Mouse (Mus musculus) ovary, postnatal 14 days (tissue): ENCODE results near the gene Pld5.
"Not testable (repeated sequence)": the region's sequence is repeated elsewhere in the genome, so short reads cannot be mapped to it uniquely, and the experiment has no call there.

Experiments used
- DNase-seq: peaks from one replicate; pipeline ENCODE4 v3.0.0; 2022; ENCODE audit warnings: low spot score

The Pld5 gene

DNA sequence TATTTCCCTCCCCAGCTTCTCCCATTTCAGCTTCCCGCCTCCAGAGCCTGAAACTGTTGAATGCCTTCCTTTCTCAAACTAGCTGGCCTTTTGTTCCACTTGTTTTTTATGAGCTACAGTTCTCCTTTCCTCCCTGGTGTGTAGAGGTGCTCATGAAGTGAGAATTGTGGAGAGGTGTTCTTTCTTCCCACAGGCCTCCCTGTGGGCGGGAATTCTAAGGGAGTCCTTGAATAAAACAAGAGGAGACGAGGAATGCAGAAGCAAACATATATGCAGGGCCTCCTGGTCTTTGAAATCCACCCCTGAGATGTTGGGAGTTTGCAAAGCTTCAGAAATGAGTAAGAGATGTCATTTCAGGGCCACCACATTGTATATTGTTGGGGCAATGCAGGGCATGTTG, 235.2 kb downstream of the Pld5 start:
- DNase-seq, result no peak

DNA sequence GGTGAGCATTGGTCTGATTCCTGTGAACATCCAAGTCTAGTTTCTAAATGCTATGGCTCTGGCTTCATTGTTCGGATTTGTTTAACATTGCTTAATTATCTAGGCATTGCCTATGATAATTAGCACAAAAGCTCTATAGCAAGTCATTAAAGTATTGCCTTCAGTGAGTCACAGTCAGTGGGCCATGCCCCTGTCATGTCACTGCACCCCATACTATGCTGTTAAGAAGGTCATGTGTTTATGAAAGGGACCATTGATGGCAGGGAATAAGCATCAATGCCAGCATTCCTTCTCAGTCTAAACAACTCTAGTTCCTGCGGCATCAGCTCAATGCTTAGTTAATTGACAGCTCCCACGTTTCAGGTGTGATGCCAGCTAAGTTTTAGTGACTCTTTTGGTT, 239.1 kb downstream of the Pld5 start:
- no peak for DNase-seq

DNA sequence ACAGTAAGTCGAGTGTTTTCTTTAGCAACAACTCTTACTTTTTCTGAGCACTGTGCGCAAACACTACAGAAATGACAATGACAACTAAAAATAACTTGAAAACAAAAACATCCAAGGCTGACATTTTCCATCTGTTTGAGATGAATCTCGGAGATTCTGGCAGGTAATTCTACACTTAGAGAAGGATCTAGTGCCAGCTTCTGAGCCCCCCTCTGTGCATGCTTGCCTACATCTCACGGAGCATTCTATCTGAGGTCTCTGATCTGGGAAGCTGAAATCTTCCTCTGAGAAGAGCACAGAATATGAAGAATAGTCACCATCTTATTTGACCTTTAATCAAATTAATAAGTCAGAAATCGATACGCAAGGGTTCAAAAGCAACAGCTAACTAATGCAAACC, 240.4 kb downstream of the Pld5 start:
- no peak for DNase-seq

DNA sequence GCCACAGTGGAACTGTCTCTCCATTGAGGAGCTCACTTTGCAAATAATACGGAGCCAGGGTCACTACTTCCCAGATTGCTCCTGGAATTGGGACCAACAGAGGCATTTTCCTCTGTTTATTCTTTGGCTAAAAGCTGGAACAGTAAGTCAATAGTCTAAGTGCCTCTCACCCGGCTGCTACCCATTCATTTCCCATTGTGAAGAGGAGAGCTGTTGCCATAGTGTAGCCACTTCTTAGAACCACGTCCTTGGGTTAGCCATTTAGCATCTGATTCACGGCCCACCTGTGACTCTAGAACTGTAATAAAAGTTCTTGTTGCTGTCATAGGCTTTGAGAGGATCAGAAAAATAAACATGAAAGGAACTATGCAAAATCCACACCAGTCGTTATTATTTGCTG, 241.4 kb downstream of the Pld5 start:
- no peak for DNase-seq

DNA sequence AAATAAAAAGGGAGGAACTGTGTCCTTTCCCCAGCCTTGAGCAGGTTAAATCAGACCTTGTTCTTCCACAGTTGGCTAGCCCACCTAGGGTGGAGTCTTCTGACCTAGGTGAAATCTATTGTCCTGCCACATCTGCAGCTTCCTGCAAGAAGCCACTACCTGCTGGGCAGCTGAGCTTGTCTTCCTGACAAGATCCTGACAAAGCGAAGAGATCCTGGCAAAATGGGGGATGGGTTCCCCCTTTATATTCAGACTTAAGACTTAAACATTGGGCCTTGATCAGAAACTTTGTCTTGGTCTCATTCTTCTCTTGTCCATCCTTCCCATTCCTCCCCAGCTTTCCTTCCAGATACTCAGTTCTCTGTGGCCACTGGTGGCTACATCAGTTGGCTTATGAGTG, 246.0 kb downstream of the Pld5 start:
- no peak for DNase-seq

DNA sequence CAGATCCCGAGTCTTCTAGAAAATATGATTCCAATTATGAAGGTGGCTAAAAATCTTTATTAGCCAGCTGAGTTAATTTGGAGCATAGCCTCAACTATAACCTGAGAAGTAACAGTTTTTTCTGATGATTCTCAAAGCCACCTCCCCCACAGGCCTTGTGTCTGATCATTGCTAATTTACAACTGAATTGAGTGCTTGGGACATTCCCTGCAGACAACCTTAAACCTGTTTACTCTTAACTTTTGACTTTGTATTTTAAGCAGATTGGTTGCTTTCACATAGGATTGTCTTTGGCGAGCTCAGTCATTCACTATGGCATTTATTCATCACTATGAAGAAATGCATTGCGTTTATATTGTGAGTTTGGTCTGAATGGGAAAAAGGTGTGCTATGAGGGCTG, 246.7 kb downstream of the Pld5 start:
- DNase-seq, result no peak

DNA sequence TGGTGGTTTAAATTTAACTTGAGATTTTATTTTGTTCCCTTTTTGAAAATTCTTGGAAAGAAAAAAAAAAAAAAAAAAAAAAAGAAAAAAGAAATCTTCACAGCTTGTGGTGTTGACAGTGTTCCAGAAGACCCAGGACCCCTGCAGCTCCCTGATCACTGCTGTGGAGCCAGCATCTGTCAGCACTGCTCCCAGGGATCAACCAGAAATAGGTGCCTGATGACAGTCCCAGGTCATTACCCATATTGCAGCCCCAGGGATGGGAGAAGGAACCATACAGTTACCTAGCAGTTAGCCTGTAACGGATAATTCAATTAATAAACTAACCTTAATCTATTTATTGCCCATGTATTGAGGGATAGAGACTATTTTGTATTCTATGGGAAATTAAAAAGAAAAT, 250.6 kb downstream of the Pld5 start:
- no peak for DNase-seq

DNA sequence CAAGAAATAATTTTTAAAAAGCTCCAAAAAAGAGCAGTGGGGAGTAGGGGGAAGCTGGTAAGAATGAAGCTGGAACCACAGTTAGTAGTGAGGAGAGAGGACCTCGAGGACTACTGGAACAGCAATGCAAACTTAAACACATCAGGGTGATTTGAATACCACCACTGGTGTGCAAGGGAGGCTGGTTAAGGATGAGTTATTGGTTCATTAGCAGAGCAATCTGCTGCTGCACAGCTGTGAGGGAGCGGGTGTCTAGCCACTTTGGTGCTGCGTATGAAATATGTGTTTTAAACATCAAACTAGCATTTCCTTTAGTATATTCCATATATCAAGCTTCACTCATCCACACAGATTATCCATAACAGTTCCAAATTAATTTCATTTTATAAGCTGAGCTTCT, 256.6 kb downstream of the Pld5 start:
- DNase-seq, result no peak

DNA sequence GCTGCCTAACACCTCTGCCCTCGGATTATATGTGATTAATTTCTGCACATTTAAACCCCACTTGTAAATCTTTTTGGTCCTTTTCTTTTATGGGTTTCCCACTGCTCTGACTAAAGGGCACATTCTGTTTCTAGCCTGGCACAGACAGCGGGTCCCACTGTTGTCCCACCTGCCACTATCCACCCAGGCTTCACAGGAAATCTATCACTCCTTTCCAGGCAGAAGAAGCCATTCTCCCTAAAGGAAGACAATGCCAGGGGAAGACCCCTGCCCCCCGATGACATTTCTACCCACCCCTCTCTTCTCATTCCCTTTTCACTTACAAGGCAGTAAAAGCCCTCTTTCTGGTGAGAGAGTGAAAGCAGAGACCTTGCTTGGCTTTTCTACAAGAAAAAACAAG, 259.0 kb downstream of the Pld5 start:
- no peak for DNase-seq

DNA sequence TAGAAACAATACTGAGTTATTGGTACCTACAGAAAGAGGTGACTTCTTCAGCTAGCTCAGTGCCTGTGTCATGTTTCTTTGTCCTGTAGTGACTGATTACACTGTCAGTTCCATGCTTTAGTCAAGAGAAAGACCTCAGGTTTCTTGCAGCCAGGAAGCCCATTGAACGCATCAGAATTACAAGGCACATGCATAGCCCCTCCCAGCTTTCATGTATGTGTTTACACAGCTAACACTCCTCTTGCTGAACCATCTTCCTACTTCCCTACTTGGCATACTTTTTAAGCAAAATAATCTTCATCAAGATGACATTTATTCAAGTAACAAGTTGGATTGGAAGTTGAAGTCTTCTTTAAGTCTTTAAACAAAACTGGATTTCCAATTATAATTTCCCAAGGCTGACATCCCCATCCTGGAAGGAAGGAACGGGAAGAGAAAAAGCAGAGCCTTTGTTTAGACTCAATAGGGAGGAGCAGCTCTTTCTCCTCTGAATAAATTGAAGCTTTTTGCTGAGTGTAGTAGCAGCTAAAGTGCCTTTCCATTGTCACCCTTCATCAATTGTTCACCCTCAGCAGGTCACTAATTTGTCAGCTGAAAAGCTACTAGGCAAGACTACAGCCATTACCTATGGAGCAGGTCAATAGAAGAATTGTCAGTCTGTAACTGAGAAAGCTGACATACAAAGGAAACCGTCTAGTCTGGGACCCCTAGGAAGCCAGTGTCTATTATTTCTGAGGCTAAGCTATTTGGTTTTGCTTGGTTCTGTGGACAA, 261.4 kb downstream of the Pld5 start:
- no peak for DNase-seq

DNA sequence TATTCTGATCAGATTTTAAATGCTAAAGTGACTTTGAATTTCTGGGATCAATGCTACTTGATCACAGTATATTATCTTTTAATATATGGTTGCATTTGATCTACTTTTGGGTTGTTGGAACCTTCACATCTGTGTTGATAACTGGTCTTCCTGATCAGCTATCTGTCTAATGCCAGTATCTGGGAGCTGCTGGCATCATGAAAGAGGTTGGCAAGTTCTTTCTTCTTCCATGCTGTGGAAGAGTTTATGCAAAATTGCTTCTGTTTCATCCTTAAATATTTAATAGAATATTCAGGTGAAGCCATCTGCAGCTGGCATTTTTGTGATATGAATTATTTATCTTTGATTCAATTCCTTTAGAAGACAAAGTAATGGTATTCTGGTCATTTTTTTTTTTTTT, 263.6 kb downstream of the Pld5 start:
- no peak for DNase-seq

DNA sequence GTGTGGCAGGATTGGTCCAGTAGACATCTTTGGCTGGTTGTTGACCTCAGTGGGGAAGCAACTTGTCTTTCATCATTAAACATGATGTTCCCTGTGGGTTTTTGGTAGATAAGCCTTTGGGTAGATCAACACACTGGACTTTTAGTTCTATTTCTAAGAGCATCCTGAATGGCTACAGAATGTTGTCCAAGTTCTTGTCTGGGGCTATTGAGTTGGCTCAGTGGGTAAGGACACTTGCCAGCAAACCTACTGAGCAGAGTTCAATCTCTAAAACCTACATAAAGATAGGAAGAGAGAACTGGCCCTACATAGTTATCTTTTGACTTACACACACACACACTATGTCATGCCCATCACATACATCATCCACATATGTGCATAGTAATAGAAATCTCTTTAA, 264.0 kb downstream of the Pld5 start:
- DNase-seq, result no peak

DNA sequence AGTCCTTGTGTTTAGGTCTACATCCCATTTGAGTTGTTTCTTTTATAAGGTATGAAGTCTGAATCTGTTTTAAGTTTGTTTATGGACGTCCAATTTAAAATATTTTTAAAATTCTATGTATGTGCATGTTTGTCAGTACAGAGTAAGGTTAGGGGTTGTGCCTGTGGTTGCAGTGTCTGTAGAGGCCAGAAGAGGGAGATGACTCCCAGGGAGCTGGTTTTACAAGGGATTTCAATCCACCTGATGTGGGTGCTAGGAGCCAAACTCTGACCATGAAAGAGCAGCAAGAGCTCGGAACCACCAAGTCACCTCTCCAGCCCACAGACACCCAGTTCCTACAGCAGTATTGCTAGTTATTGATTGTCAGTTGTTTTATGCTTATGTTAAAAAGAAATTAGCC, 266.7 kb downstream of the Pld5 start:
- DNase-seq, result no peak

DNA sequence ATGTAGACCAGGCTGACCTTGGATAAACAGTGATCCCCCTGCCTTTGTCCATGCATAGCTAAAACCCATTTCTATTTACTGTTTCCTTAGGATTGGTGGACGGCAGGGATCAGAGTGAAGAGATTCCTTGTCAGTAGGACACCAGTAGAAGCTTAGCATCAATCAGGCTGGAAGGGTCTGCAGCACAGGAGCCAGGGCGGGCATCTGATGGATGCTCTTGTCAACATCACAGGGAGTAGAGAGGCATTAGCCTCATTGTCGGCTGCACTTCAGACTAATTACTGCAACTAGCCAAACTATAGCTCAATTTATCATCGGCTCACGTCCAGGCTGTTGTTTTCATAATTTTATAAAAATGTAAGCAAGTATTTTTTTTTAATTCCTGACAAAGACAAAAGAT, 274.5 kb downstream of the Pld5 start:
- DNase-seq, result no peak

DNA sequence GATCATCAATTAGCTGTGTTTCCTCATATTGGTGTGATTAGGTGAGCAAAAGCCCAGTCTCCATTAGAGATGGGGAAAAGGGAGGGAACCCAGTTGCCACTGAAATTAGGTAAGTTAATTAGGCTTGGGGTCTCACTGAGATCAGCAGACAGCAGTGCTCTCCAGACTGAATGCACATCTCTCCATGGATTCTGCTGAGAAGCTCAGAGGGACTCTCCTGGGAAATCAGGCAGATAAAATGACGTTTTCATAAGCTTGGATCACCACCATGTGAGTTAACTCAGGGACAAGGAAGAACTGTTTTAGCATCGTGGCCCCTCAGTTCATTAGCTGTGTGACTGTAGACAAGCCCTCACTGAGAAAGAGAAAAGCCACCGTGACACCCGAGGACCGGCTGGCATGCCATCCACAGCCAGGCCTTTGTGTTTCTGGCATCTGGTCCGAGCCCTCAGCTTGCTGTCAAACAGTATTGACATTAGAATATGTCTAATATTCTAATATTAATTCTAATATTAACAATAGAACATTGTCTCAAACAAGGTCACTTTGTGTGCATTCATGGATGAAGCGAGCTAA, 277.9 kb downstream of the Pld5 start:
- no peak for DNase-seq

DNA sequence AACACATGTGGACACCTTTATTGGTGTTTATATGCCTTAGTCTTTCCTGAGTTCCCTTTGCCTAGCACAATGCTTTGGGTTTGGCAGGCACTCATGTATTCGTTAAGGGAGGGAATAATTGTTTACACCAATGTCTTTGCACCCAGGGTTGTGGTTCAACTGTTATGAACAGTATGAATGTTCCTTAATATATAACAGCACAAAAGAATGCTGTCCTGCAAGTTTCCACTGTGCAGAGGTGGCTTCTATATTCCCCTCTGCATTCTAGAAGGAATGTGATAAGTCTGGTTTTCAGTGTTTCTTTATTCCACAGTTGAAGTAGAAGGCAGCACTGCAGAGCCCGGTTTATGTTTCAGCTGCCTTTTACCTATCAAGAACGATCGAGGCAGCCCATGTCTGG, 286.2 kb downstream of the Pld5 start:
- no peak for DNase-seq

DNA sequence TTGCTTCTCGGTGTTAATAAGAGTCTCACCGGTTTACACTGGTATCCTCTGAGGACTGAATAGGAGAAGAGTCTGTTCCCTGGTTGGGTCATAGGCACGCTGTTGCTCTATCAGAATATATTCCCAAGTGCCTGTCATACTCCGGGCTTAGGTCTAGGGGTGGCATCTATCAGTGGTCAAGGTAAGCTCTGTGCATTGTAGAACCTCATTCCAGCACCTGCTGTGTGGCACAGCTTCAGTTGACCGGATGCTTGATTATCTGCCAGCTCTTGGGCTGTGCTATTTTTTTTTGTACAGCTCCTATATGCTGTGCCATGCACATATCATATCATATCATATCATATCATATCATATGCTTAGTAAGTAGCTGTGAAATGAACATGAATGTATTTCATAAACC, 286.7 kb downstream of the Pld5 start:
- no peak for DNase-seq

DNA sequence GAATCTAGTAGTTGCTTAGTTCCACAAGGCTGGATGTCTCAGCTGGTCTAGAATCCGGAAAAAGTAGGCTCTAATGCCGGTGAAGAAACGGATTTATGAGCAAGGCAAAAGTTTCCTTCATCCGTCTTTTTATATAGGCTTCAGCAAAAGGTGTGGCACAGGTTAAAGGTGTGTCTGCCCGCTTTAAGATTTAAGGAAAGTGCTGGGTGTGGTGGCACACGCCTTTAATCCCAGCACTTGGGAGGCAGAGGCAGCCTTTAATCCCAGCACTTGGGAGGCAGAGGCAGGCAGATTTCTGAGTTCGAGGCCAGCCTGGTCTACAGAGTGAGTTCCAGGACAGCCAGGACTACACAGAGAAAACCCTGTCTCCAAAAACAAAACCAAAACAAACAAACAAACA, 296.1 kb downstream of the Pld5 start, which contains the start of gene Rbm8a2:
Gene Rbm8a2, minus strand, starts transcription at position 101 of the 400 bp plus-strand sequence.
- not testable (repeated sequence) for DNase-seq

DNA sequence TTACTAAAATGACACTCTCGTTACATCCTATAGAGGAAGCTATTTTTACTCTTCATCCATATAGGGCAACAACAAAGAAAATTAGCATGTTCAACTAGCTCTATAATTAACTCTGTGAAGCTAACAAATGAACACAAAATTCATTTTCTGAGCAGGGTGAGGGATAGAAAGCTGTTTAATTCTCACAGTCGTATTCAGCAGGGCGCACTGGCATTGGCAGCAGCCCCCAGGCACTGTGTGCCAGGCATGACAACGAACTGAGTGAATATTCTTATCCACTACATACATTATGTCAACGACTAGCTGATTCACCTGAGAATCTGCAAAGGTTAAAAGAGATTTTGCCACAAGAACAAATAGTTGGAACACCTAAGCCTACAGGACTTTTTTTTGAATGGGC, 304.4 kb downstream of the Pld5 start:
- no peak for DNase-seq

DNA sequence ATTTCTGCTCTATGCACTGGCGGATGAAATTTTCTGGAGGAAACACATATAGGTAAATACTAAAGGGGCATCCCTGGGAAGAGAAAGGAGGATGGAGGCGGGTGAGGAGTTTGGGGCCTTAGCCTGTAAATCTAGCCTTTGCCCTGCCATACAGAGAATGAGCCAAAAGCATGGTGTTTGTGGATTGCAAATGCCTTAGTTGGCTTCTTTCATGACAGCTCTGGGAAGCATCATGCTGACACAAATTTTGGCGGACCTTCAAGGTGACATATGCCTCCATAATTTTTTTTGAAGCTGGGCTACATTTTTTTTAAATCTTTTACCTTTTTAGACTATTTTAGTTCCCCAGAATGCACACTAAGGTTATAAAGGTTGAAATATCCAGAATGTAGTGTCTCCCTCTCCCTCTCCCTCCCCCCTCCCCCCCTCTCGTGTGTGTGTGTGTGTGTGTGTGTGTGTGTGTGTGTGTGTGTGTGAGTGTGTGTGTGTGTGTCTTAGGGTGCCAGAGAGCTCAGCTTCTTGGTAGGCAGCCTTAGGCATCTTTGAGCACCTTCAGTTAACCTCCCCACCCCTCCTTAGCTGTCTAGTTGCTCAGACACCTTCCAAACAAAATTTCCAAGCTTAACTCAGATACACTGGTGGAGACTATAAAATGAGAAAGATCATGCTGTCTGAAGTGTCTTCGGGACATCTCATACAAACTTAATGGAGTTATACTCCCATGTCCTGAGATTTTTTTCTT, 307.9 kb downstream of the Pld5 start:
- DNase-seq, result no peak

DNA sequence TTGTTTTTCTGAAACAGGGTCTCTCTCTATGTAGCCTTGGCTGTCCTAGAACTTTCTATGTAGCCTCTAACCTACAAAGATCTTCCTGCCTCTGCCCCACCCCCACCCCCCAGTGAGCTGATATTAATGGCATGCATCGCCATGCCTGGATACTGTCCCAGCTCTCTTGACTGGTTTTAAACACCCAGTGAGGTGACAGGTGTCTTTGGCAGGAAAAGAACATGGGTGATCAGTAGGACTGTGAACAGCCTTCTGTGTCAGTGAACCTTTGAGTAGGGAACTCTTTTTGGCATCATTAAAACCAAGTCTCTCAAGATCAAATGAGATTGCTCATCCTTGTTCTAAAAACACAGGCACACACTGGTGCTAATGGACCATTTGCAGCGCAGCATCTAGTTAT, 313.3 kb downstream of the Pld5 start:
- no peak for DNase-seq

DNA sequence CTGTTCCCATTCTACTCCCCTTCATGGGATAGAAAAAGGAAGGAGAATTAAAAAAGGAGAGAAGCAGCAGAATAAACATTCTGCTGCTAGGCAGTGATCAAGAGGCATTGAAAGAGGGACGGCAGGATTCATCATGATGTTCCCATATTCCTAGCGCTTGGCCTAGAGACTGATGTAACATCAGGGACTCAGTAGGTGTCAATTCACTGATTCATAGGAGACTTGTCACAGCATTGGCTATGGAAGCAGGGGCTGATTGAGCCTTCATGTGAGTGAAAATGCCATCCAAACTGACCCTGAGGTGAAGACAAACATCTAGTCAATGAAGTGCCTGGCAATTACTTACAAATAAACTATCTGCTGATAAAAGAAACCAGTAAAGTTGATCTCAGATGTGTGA, 324.3 kb downstream of the Pld5 start:
- DNase-seq, result no peak

DNA sequence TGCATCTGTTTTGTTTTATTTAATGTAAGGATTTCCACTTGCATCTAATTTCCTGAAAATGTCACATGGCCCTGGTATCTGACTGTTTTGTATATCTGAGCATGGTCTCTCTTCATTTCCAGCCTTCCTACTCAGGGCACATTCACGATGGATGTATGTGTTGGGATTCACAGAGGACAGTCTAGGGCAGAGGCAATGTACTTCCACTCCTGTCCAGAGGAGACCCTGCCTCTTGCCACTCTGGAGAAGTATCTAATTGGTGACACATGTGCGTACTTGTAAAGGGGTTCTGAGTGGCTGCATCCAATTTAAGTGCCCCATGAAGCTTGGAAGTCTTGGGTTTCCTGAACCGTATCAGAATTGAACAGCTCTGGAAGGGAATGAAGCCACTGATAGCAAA, 324.7 kb downstream of the Pld5 start:
- no peak for DNase-seq
